In the genomic region with DNA sequence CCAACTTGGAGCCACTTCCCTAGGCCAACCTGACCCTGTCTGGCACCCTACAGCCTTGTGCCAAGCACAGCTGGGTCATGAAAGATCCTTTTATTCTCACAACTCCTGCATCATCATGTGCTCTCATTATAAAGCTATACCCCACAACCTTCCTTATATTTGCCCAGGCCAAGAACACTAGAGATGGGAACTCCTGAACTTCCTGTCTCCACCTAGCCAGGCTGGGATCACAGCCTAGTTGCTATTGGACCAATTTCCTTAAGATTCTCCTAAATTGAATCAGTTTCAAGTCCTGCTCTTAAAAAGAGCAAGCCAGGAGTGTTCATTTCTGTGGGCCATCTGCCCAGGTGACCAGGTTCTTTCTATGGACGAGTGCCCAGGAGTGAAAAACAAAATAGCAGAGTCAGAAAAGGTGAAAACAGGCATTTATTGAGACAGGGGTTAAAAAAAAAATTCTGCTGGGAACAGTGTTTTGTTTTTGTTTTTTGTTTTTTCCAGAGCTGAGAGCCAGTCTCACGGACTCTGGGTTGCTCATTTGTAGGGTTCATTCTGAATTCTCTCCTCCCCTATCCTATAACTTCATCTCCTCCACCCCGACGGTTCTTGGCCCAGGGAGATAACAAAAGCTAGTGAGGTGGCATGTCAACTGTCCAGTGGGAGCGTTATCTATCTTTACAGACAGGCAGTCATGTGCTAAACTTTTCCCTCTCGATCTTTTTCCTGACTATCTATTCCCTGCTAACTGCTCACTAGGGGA, we compare ENCODE assay signal across 8 mouse cellular contexts. TPM values are rescaled to one million over a fixed set of nuclear protein-coding genes. Genes with fewer than 3 reads are reported as not detected.
DNase-seq lines count a peak whose midpoint lies in the region; ATAC-seq and TF ChIP-seq lines count a peak whose summit lies in the region.

No protein-coding gene starts in this region.

- H3K4me2 ChIP-seq in lung, embryonic 14.5 days = peak overlapping the region; percentile 78

- peak overlapping the region; percentile 86 for H3K9ac ChIP-seq in lung, embryonic 14.5 days

- 11% methylated on average over 6 of the region's 6 CpGs for WGBS in lung, embryonic 14.5 days
- 15% methylated on average over 6 of the region's 6 CpGs for WGBS in hindbrain, embryonic 10.5 days

- no peaks in the 10 kb centered on the region for H3K27me3 ChIP-seq in lung, embryonic 14.5 days (ENCODE audit: insufficient read depth, low read length)
- no peaks in the 10 kb centered on the region for H3K27me3 ChIP-seq in hindbrain, embryonic 10.5 days (ENCODE audit: insufficient read depth, poor library complexity, severe bottlenecking)
- no peaks in the 10 kb centered on the region for H3K27me3 ChIP-seq in megakaryocyte, embryonic 14.5 days (replicated peaks)

- no peak for TF ChIP-seq CTCF in lung, embryonic 14.5 days (IDR thresholded peaks at IDR 0.05; ENCODE audit: low read depth)

- H3K27ac ChIP-seq in lung, embryonic 14.5 days (ENCODE audit: low read depth) = peak overlapping the region; percentile 81
- peak overlapping the region; percentile 91 for H3K27ac ChIP-seq in hindbrain, embryonic 10.5 days

- no peaks in the 10 kb centered on the region for H3K36me3 ChIP-seq in lung, embryonic 14.5 days (ENCODE audit: insufficient read depth)
- no peaks in the 10 kb centered on the region for H3K36me3 ChIP-seq in hindbrain, embryonic 10.5 days
- H3K36me3 ChIP-seq in megakaryocyte, embryonic 14.5 days (replicated peaks; ENCODE audit: low read length) = peaks cover 15% of the 10 kb centered on the region

- H3K4me1 ChIP-seq in lung, embryonic 14.5 days (ENCODE audit: insufficient read depth) = peaks cover 15% of the 10 kb centered on the region
- peaks cover 25% of the 10 kb centered on the region for H3K4me1 ChIP-seq in hindbrain, embryonic 10.5 days (replicated peaks)
- peaks cover 58% of the 10 kb centered on the region for H3K4me1 ChIP-seq in megakaryocyte, embryonic 14.5 days

- no peak for DNase-seq in lung, embryonic 14.5 days
- no peak for DNase-seq in lung, postnatal 25 days (ENCODE audit: low spot score)
- DNase-seq in c-Kit-positive CD71-positive TER-119-positive erythroid progenitor cells, embryonic 14.5 days (ENCODE audit: low spot score) = peak; percentile 90
- no peak for DNase-seq in hindbrain, embryonic 10.5 days (ENCODE audit: low spot score)
- no peak for DNase-seq in urinary bladder, postnatal 14 days (ENCODE audit: low spot score)
- DNase-seq in left cerebral cortex, postnatal 4 days = no peak

- peak overlapping the region; percentile 93 for H3K4me3 ChIP-seq in lung, embryonic 14.5 days (ENCODE audit: low read depth, low read length)
- peak overlapping the region; percentile 95 for H3K4me3 ChIP-seq in hindbrain, embryonic 10.5 days
- peak overlapping the region; percentile 94 for H3K4me3 ChIP-seq in megakaryocyte, embryonic 14.5 days (replicated peaks)

- H3K9me3 ChIP-seq in lung, embryonic 14.5 days (ENCODE audit: low read depth, low read length) = no peaks in the 10 kb centered on the region
- H3K9me3 ChIP-seq in hindbrain, embryonic 10.5 days = no peaks in the 10 kb centered on the region
- H3K9me3 ChIP-seq in megakaryocyte, embryonic 14.5 days = no peaks in the 10 kb centered on the region

- intact Hi-C loops in left cerebral cortex, postnatal 4 days (cut with DNase I) = no loop called here

- ATAC-seq in lung, embryonic 14.5 days (ENCODE audit: insufficient read depth) = peak; percentile 19
- no peak for ATAC-seq in inflammation-experienced regulatory T-cells, adult 6 months

RNA-seq across cellular contexts. Expression of a gene that starts 0.8 kb away (rescaled TPM):
- 23.9 and 25.1 TPM in 2 replicates for polyA plus RNA-seq in lung, embryonic 14.5 days (2014; fragmentation: Nextera tagmentation; extraction: Ambion mirVana)
- 23.5 and 27.3 TPM in 2 replicates for polyA plus RNA-seq in hindbrain, embryonic 10.5 days (2016; fragmentation: Nextera tagmentation; extraction: Ambion mirVana)
- polyA plus RNA-seq in megakaryocyte, embryonic 14.5 days (2012; ENCODE audit: insufficient read depth, low replicate concordance) = 4.3 and 36.2 TPM in 2 replicates
- total RNA-seq in left cerebral cortex, postnatal 4 days (2021) = 10 to 100 TPM; 37.9 to 39.8 TPM
- polyA plus RNA-seq in inflammation-experienced regulatory T-cells, adult 6 months (2017; shearing (Covaris generic)) = 10 to 100 TPM; 31.3 to 40.9 (median 36.7) TPM

RNA-seq across cellular contexts. Expression of a gene that starts 26.2 kb away (rescaled TPM):
- 6.1 and 7.4 TPM in 2 replicates for polyA plus RNA-seq in lung, embryonic 14.5 days (2014; fragmentation: Nextera tagmentation; extraction: Ambion mirVana)
- polyA plus RNA-seq in hindbrain, embryonic 10.5 days (2016; fragmentation: Nextera tagmentation; extraction: Ambion mirVana) = 5.0 and 6.6 TPM in 2 replicates
- 4.7 and 5.5 TPM in 2 replicates for polyA plus RNA-seq in megakaryocyte, embryonic 14.5 days (2012; ENCODE audit: insufficient read depth, low replicate concordance)
- total RNA-seq in left cerebral cortex, postnatal 4 days (2021) = 10 to 100 TPM; 17.3 to 19.7 TPM
- polyA plus RNA-seq in inflammation-experienced regulatory T-cells, adult 6 months (2017; shearing (Covaris generic)) = 1 to 10 TPM; 2.1 to 3.0 (median 3.0) TPM

RNA-seq across cellular contexts. Expression of a gene that starts 46.0 kb away (rescaled TPM):
- polyA plus RNA-seq in lung, embryonic 14.5 days (2014; fragmentation: Nextera tagmentation; extraction: Ambion mirVana) = 42.4 and 46.6 TPM in 2 replicates
- 33.6 and 38.0 TPM in 2 replicates for polyA plus RNA-seq in hindbrain, embryonic 10.5 days (2016; fragmentation: Nextera tagmentation; extraction: Ambion mirVana)
- 11.9 and 29.8 TPM in 2 replicates for polyA plus RNA-seq in megakaryocyte, embryonic 14.5 days (2012; ENCODE audit: insufficient read depth, low replicate concordance)
- 10 to 100 TPM; 29.4 to 33.6 TPM for total RNA-seq in left cerebral cortex, postnatal 4 days (2021)
- 10 to 100 TPM; 11.2 to 13.4 (median 13.2) TPM for polyA plus RNA-seq in inflammation-experienced regulatory T-cells, adult 6 months (2017; shearing (Covaris generic))
